Mouse (Mus musculus) cerebellum, postnatal 36 days (tissue): Measurements from ENCODE around the gene Strn3.
A peak's percentile ranks its signal among the peaks of the same experiment; 100 is the strongest.
"Not testable (repeated sequence)": the region's sequence is repeated elsewhere in the genome, so short reads cannot be mapped to it uniquely, and the experiment has no call there.

Source experiments
- DNase-seq, 2 experiments: peaks; one replicate each; pipeline ENCODE4 v3.0.0; 2021 to 2022; ENCODE audit warnings: mixed read lengths in 2 of 2

Gene Strn3

DNA sequence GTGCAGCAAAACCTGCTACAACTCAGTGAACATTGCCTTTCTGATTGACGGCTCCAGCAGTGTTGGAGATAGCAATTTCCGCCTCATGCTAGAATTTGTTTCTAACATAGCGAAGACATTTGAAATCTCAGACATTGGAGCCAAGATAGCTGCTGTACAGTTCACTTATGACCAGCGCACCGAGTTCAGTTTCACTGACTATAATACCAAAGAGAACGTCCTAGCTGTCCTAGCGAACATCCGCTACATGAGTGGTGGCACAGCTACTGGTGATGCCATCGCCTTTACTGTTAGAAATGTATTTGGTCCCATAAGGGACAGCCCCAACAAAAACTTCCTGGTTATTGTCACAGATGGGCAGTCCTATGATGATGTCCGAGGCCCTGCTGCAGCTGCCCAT is 88.4 kb downstream of the Strn3 start:
- no peak for DNase-seq

DNA sequence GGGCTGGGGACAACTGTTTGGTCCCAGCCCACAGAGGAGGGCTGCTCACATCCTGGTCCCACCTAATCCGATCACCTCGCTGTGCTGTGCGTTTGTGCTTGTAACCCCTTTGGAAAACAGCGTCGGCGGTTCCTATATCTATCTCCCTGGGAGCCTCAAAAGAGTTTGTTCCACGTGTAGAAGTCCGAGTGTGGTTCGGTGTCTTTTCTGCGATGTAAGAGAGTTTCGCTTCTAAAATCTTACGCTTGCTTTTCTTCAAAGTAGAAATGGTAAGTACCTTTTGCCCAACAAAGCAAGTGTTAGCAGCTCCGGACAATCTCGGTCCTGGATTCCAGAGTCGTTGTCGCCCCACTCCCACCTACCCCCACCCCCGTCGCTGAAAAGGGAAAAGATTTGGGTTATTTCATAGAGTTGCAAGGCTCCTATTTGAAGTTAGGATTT is 97.6 kb downstream of the Strn3 start:
- no peak for DNase-seq

DNA sequence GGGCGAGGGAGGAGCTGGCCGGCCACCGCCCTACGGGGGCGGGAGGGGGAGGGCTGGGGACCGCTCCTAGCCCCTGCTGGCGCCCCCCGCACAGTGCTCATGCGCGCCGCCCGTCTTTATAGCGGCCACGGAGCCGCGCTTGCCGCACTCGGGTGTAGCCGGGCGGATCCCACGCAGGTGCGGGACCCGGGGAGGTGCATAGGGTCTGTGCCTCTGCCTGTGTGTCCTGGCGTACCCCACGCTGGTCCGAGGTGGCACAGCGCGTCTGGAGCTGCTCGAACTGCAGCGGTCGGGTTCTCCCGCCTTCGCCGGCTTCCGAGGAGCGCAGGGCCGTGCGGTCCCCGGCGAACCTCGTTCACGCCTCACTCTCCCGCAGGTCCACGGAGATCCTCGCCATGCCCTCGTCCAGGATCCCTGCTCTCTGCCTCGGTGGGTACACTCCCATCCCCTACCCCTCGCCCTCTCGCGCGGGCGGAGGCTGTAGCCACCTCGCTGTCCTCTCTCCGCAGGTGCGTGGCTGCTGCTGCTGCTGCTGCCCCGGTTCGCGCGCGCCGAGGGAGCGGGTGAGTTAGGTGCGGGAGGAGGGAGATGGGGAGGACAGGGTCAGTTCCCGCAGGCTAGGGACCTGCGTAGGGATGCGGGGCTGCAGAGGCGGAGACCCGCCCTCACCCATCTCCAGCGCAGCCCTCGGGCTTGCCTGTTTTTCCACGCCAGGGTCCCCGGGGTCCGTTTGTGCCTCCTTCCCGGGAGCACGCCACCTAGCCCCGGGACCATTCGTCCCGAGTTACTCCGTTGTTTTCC is 98.3 kb downstream of the Strn3 start, which contains the start of gene Coch:
Coch (plus strand) TSS at position 113 of the 801 bp plus-strand sequence.
- DNase-seq, result peak in 1 of 2 experiments; percentile 12

DNA sequence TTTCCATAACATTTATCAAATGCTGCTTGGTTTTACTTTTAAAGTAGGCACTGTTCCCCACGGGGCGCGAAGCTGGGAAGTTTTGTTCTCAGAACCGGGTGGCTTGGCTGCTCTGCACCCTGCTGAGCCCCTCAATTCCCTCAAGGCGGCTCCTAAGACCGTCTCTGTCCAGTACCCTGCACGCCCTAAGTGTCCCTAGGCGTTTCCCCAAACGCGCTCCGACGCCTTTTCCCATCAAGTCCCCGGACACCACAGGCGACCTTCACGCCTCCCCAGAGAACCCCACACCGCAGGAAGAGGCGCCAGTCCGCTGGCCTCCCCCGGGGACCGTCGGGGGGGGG is 98.8 kb downstream of the Strn3 start:
- no peak for DNase-seq

DNA sequence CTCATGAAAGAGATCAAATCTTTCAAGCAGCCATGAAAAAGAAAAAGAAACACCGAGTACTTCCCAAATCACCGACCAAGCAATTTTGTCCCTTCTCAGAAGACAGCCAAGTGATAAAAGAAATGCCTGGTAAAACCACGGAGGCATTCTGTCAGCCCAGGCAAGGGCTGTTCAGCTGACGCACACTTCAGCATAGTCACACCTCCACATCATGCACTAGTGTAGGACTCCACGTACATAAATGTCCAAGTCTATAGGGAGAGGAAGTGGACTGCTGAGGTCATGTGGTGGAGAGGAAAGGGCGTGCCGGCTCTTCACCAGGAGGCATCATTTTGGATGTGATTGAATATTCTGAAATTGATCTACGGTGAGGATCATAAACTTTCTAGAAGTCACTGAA is 99.8 kb downstream of the Strn3 start:
- no peak for DNase-seq

DNA sequence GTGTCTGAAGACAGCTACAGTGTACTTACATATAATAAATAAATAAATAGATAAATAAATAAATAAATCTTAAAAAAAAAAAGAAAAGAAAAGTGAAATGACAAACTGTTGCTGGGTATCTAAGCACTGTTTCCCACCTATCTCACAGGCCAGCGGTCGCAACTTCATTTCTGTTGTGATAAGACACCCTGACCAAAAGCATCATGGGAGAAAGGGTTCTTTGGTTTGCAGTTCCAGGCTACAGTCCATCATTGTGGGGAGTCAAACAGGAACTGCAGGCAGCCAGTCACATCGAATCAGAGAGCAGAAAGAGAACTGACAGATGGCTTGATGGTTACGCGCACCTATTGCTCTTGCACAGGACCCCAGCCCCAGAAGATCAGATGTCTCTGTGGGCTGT is 102.4 kb downstream of the Strn3 start:
- no peak for DNase-seq

DNA sequence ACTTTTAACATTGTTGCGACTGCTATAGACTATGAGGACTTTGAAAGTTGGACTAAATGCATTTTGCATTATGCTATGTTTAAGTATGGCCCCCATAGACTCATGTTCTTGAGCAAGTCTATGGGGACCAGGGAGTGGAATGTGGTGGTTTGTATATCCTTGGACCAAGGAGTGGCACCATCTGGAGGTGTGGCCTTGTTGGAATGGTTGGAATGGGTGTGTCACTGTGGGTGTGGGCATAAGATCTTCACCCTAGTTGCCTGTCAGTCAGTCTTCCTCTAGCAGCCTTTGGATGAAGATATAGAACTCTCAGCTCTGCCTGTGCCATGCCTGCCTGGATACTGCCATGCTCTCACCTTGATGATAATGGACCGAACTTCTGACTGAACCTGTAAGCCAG is 113.9 kb downstream of the Strn3 start:
- not testable (repeated sequence) for DNase-seq

DNA sequence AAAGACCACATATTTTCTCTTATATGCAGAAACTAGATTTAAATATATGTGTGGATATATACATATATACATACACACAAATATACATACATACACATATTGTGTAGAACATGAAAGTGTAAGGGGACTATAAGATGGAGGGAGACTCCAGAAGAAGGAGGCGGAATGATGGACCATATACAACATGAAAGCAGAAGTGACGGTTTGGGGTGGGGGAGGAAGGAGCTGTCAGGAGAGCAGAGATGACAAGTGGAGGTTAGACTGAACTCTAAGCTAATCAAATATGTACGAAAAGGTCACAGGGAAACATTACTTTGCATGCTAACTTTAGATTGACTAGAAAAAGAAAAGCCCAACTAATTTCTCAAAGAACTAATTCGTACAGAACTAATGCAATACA is 119.0 kb downstream of the Strn3 start:
- DNase-seq, result no peak

DNA sequence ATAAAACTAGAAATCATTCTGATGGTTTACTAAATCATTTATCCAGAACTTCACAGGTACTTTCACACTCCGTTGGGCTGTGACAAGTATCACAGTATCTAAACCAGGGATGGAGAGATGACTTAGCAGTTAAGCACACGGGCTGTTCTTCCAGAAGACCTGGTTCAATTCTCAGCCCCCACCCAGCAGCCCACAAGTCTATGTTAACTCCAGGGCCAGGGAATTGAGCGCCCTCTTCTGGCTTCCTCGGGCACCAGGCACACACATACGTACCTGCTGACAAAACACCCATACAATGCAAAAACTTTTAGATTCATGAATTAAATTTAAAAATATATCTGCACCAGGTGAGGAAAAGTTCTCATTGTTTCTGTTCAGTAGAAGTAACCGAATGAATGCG is 121.8 kb downstream of the Strn3 start:
- DNase-seq, result no peak

DNA sequence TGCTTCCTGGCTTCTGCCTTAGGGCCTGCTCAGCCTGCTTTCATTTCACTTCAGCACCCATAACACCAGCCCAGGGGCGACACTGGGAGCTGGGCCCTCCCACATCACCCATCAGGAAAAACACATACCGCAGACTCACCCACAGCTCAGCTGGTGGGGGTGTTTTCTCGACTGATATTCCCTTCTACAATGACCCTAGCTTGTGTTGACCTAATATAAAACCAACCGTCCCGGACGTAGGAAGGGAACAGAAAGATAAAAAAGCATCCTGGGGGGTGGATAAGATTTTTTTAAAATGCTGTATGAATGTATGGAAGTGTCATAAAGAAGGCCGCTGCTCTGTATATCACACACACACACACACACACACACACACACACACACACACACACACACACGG is 122.2 kb downstream of the Strn3 start:
- DNase-seq, result no peak

DNA sequence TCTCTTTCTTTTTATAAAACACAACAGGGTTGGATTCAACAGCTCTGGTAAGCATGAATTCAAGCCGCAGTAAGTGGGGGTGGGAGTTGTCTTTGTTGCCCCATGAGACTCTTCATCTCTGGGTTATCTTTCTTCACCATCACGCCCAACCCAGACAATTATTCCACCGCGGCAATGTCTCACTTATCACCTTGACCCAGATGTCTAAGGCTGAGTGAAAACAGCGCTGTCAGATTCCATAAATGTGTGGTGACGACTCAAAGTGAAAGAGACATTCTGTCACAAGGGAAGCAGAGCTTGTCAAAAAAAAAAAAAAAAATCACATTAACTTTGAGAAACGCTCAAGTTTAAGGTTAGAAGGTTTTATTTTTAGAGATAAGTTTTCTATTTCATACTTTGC is 124.5 kb downstream of the Strn3 start:
- no peak for DNase-seq

DNA sequence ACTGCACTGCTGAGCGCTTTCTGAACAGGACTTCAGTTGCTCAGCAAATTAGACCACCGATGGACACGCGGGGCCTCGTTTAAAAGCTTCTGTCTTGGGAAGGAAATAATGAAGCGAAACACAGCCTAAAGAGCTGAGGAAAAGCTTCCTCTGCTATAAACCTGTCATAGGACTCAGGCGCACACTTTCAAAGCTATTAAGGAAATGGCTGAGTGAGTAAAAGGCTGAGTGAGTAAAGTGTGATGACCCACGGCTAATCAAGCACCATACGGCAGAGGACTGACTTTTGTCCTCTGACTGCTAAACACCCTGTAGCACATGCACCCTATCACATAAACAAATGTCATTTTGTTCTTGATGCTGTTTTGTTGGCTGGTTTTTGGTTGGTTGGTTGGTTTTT is 130.3 kb downstream of the Strn3 start:
- DNase-seq, result no peak
